Mouse (Mus musculus): ENCODE results near the gene Lrp3. TPM values are rescaled to one million over a fixed set of nuclear protein-coding genes. Genes with fewer than 3 reads are reported as not detected.
A peak's percentile ranks its signal among the peaks of the same experiment; 100 is the strongest.

The Lrp3 gene
- polyA plus RNA-seq, 1 experiment, result not detected

GRCm38 (mm10) chr7:35197022-35197421 lies 18.3 kb downstream of the Lrp3 start:
- TF ChIP-seq GATA1 (IDR thresholded peaks at IDR 0.05; ENCODE audit: borderline replicate concordance, low read length) (no peak), FLI1 (IDR thresholded peaks at IDR 0.05; ENCODE audit: low read length) (no peak)
- H3K9me3 ChIP-seq, result no peaks in the 10 kb centered on the region

GRCm38 (mm10) chr7:35191276-35191675 lies 24.0 kb downstream of the Lrp3 start:
- Histone ChIP-seq H3K4me1 (no peaks in the 10 kb centered on the region), H3K9me3 (0 out of 2 replicates have a peak, but pooled peaks cover 6% of the 10 kb centered on the region), H3K36me3 (replicated peaks; ENCODE audit: low read length) (no peaks in the 10 kb centered on the region), H3K4me3 (replicated peaks) (no peak overlapping the region), H3K27me3 (replicated peaks) (peaks cover 74% of the 10 kb centered on the region)
- TF ChIP-seq GATA1 (IDR thresholded peaks at IDR 0.05; ENCODE audit: borderline replicate concordance, low read length) (no peak), FLI1 (IDR thresholded peaks at IDR 0.05; ENCODE audit: low read length) (no peak)

More at GRCm38 (mm10) chr7:35197022-35197421, 18.3 kb downstream of the Lrp3 start:
- H3K4me1 ChIP-seq, result no peaks in the 10 kb centered on the region
- H3K36me3 ChIP-seq (replicated peaks; ENCODE audit: low read length), result no peaks in the 10 kb centered on the region
- H3K4me3 ChIP-seq (replicated peaks), result no peak overlapping the region
- H3K27me3 ChIP-seq (replicated peaks), result peaks cover 45% of the 10 kb centered on the region

- H3K4me3 ChIP-seq (replicated peaks), result no peak overlapping the region
- H3K27me3 ChIP-seq (replicated peaks), result peaks cover 83% of the 10 kb centered on the region
- H3K36me3 ChIP-seq (replicated peaks; ENCODE audit: low read length), result no peaks in the 10 kb centered on the region
- peaks cover 11% of the 10 kb centered on the region for H3K4me1 ChIP-seq
- peaks cover 19% of the 10 kb centered on the region for H3K9me3 ChIP-seq
- TF ChIP-seq FLI1 (IDR thresholded peaks at IDR 0.05; ENCODE audit: low read length) (no peak), GATA1 (IDR thresholded peaks at IDR 0.05; ENCODE audit: borderline replicate concordance, low read length) (no peak)
These were observed 25.6 kb downstream of the Lrp3 start for GRCm38 (mm10) chr7:35189699-35190098.

- no peak for TF ChIP-seq GATA1 (IDR thresholded peaks at IDR 0.05; ENCODE audit: borderline replicate concordance, low read length)
- no peak for TF ChIP-seq FLI1 (IDR thresholded peaks at IDR 0.05; ENCODE audit: low read length)
- peaks cover 77% of the 10 kb centered on the region for H3K27me3 ChIP-seq (replicated peaks)
- H3K4me3 ChIP-seq (replicated peaks), result peak within 1 kb of the TSS; percentile 50
- peaks cover 11% of the 10 kb centered on the region for H3K4me1 ChIP-seq
- peaks cover 40% of the 10 kb centered on the region for H3K9me3 ChIP-seq
- no peaks in the 10 kb centered on the region for H3K36me3 ChIP-seq (replicated peaks; ENCODE audit: low read length)
These were observed 29.3 kb downstream of the Lrp3 start, which contains the start of gene Slc7a10 for GRCm38 (mm10) chr7:35185889-35186569. Gene Slc7a10 (plus strand): TSS chr7:35186385.

- Histone ChIP-seq H3K4me3 (replicated peaks) (peak overlapping the region; percentile 50), H3K4me1 (peaks cover 11% of the 10 kb centered on the region), H3K36me3 (replicated peaks; ENCODE audit: low read length) (no peaks in the 10 kb centered on the region), H3K9me3 (peaks cover 40% of the 10 kb centered on the region), H3K27me3 (replicated peaks) (peaks cover 69% of the 10 kb centered on the region)
- TF ChIP-seq FLI1 (IDR thresholded peaks at IDR 0.05; ENCODE audit: low read length), result no peak
- no peak for TF ChIP-seq GATA1 (IDR thresholded peaks at IDR 0.05; ENCODE audit: borderline replicate concordance, low read length)
These were observed 30.2 kb downstream of the Lrp3 start for GRCm38 (mm10) chr7:35184833-35185724.

GRCm38 (mm10) chr7:35176412-35177381 lies 38.6 kb downstream of the Lrp3 start:
- H3K36me3 ChIP-seq (replicated peaks; ENCODE audit: low read length), result no peaks in the 10 kb centered on the region
- H3K27me3 ChIP-seq (replicated peaks), result peaks cover 53% of the 10 kb centered on the region
- TF ChIP-seq FLI1 (IDR thresholded peaks at IDR 0.05; ENCODE audit: low read length) (no peak), GATA1 (IDR thresholded peaks at IDR 0.05; ENCODE audit: borderline replicate concordance, low read length) (no peak)
- no peak overlapping the region for H3K4me3 ChIP-seq (replicated peaks)
- H3K4me1 ChIP-seq, result peaks cover 15% of the 10 kb centered on the region
- peaks cover 17% of the 10 kb centered on the region; the same call in 1 of the 2 replicates for H3K9me3 ChIP-seq

- TF ChIP-seq FLI1 (IDR thresholded peaks at IDR 0.05; ENCODE audit: low read length) (no peak), GATA1 (IDR thresholded peaks at IDR 0.05; ENCODE audit: borderline replicate concordance, low read length) (no peak)
- Histone ChIP-seq H3K4me1 (peaks cover 17% of the 10 kb centered on the region), H3K27me3 (replicated peaks) (peaks cover 65% of the 10 kb centered on the region), H3K9me3 (peaks cover 17% of the 10 kb centered on the region; the same call in 1 of the 2 replicates), H3K36me3 (replicated peaks; ENCODE audit: low read length) (no peaks in the 10 kb centered on the region), H3K4me3 (replicated peaks) (no peak overlapping the region)
These were observed 39.8 kb downstream of the Lrp3 start for GRCm38 (mm10) chr7:35175533-35175932.

GRCm38 (mm10) chr7:35172519-35172918 lies 42.8 kb downstream of the Lrp3 start:
- no peak overlapping the region for H3K4me3 ChIP-seq (replicated peaks)
- peaks cover 23% of the 10 kb centered on the region for H3K4me1 ChIP-seq
- TF ChIP-seq GATA1 (IDR thresholded peaks at IDR 0.05; ENCODE audit: borderline replicate concordance, low read length) (no peak), FLI1 (IDR thresholded peaks at IDR 0.05; ENCODE audit: low read length) (no peak)
- H3K27me3 ChIP-seq (replicated peaks), result peaks cover 78% of the 10 kb centered on the region
- H3K9me3 ChIP-seq, result no peaks in the 10 kb centered on the region
- no peaks in the 10 kb centered on the region for H3K36me3 ChIP-seq (replicated peaks; ENCODE audit: low read length)

GRCm38 (mm10) chr7:35171867-35172382 lies 43.4 kb downstream of the Lrp3 start:
- TF ChIP-seq FLI1 (IDR thresholded peaks at IDR 0.05; ENCODE audit: low read length), result no peak
- no peak for TF ChIP-seq GATA1 (IDR thresholded peaks at IDR 0.05; ENCODE audit: borderline replicate concordance, low read length)
- Histone ChIP-seq H3K36me3 (replicated peaks; ENCODE audit: low read length) (no peaks in the 10 kb centered on the region), H3K27me3 (replicated peaks) (peaks cover 81% of the 10 kb centered on the region), H3K4me1 (peaks cover 23% of the 10 kb centered on the region), H3K4me3 (replicated peaks) (peak overlapping the region; percentile 76), H3K9me3 (no peaks in the 10 kb centered on the region)

All from megakaryocyte, embryonic 14.5 days (primary cell).